Mouse (Mus musculus): Measurements from ENCODE around the gene Slc6a12. TPM values are rescaled to one million over a fixed set of nuclear protein-coding genes. Genes with fewer than 3 reads are reported as not detected.

Slc6a12 gene
- polyA plus RNA-seq, 2 experiments from 2014 or later: not detected

DNA sequence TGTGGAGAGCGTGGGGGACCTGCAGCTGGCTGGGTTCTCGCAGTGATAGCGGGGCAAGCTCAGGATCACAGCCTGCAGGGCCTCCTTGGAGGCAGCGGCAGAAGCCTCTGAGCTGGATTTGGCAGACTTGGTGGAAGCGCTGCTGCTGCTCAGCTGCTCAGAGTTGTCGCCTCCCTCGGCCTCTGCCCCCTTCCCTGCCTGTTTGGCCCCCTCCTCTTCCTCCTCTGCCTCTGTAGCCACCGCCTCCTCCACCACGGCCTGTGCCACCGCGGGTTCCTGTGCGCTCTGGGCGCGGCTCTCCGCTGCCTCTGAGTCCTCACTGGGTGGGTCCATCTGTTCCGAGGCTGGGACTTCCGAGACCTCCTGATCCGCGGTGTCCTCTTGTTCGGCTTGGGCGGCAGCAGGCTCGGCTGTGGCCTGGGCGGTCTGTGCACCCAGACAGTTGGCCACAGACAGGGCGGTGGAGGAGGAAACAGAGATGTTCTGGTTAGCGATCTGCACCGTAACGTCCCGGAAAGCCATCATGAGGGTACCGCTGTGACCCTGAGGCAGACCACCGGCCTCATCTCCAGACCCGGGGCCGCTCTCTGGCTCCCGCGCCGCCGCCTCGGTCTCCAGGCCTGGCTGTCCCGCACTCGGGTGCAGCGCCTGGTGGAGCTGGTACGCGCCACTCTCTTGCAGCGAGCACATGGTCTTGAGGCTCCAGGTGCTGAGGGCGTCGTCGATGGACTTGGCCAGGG, 69.9 kb downstream of the Slc6a12 start:
- ATAC-seq: no peak

Other genes starting within 250 kb of the Slc6a12 start
- gene Mical3, start 212.1 kb upstream of the Slc6a12 start, polyA plus RNA-seq (2017; shearing (Covaris generic)): 10 to 100 TPM in 1 of 2 experiments, 1 to 10 TPM in 1; 9.9 to 11.8 TPM
- gene Pex26, start 159.4 kb upstream of the Slc6a12 start, polyA plus RNA-seq (2017; shearing (Covaris generic)): 1 to 10 TPM; 2.3 to 4.3 TPM
- gene Tuba8, start 132.4 kb upstream of the Slc6a12 start, polyA plus RNA-seq (2017; shearing (Covaris generic)): 1 to 10 TPM in 1 of 2 experiments, under 1 TPM in 1; 0.34 to 1.2 TPM
- gene Usp18, start 97.2 kb upstream of the Slc6a12 start, polyA plus RNA-seq (2017; shearing (Covaris generic)): 100 to 1,000 TPM; 123 to 154 TPM
- under 1 TPM in 1 of 2 experiments, not detected in 1; 0.27 TPM for gene Slc6a13, start 42.8 kb upstream of the Slc6a12 start, polyA plus RNA-seq (2017; shearing (Covaris generic))
- gene Iqsec3, start 130.6 kb downstream of the Slc6a12 start, polyA plus RNA-seq (2017; shearing (Covaris generic)): not detected

Data from CD4-positive, CD25-positive, alpha-beta regulatory T cell, adult 4 months (primary cell).